Mouse (Mus musculus): ENCODE results near the gene Ankmy2. TPM values are rescaled to one million over a fixed set of nuclear protein-coding genes. Genes with fewer than 3 reads are reported as not detected.

Ankmy2 gene
- polyA plus RNA-seq (2012): 0.04 and 0.07 TPM in 2 replicates

DNA sequence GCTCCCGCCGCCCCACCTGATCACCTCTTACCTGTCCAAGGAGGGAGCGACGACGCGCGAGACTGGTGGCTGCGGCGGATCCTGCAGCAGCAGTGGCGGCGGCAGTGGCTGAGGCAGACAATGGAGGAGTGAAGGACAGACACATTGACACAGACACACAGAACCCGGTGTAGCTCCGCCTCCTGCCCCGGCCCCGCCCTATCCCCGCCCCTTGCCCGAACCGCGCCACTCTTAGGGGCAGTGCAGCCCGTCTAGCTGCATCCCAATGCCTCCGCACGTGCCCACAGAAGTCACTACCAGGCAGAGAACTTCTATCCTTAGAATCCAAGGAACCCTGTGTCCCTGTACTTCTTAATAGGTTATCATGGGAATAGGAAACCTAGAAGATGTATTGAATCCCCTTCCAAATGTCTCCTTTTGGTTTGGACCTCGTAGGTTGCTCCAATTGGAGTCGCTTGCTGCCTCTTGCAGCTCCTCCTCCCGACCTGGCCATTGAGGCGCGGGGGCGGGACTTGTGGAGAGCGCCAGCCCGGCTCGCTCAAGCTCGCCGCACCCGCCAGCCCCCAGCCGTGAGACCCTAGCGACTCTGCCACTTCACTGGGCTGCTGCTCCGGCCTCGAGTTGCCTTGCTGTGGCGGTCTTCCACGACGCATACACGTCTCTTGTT is at the start of gene Ankmy2:
Ankmy2 (plus strand) TSS at position 478 of the 667 bp plus-strand sequence.
- Histone ChIP-seq H3K36me3 (ENCODE audit: control insufficient read depth) (no peaks in the 10 kb centered on the region), H3K9me3 (ENCODE audit: control insufficient read depth, low read length) (no peaks in the 10 kb centered on the region), H3K27me3 (ENCODE audit: control insufficient read depth) (no peaks in the 10 kb centered on the region), H3K4me3 (replicated peaks) (peak within 1 kb of the TSS; percentile 90), H3K4me1 (ENCODE audit: control insufficient read depth) (peaks cover 42% of the 10 kb centered on the region)
- TF ChIP-seq TAL1 (IDR thresholded peaks at IDR 0.05; ENCODE audit: low read length) (no peak), GATA1 (IDR thresholded peaks at IDR 0.05; ENCODE audit: low read length) (no peak)

GRCm38 (mm10) chr12:36108442-36108841 is 48.5 kb upstream of the Ankmy2 start:
- Histone ChIP-seq H3K9me3 (ENCODE audit: control insufficient read depth, low read length) (no peaks in the 10 kb centered on the region; the same call in 1 of the 2 replicates), H3K36me3 (ENCODE audit: control insufficient read depth) (peaks cover 52% of the 10 kb centered on the region), H3K4me1 (ENCODE audit: control insufficient read depth) (no peaks in the 10 kb centered on the region), H3K4me3 (replicated peaks) (no peak overlapping the region), H3K27me3 (ENCODE audit: control insufficient read depth) (no peaks in the 10 kb centered on the region)
- no peak for TF ChIP-seq GATA1 (IDR thresholded peaks at IDR 0.05; ENCODE audit: low read length)
- no peak for TF ChIP-seq TAL1 (IDR thresholded peaks at IDR 0.05; ENCODE audit: low read length)

DNA sequence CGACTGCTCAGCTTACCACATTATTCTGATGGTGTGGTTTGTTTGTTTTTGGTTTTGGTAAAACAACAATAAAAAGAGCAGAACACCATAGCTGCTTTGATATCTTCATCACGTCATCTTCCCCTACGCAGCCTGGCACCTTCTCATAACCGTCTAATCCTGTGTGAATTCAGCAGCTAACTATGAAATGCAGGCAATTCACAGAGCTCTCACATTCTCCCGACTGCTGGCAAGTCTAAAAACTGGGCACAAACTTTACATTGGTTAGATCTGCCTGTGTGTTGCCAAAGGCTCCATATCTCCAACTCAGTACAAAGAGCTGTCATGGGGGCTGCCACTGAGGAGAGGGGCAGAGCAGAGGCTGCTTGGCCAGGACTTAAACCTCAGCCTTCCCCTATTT is 46.5 kb upstream of the Ankmy2 start:
- Histone ChIP-seq H3K27me3 (ENCODE audit: control insufficient read depth) (no peaks in the 10 kb centered on the region), H3K36me3 (ENCODE audit: control insufficient read depth) (peaks cover 43% of the 10 kb centered on the region), H3K4me1 (ENCODE audit: control insufficient read depth) (no peaks in the 10 kb centered on the region), H3K4me3 (replicated peaks) (no peak overlapping the region), H3K9me3 (ENCODE audit: control insufficient read depth, low read length) (no peaks in the 10 kb centered on the region; the same call in 1 of the 2 replicates)
- TF ChIP-seq GATA1 (IDR thresholded peaks at IDR 0.05; ENCODE audit: low read length): no peak

- Histone ChIP-seq H3K4me1 (ENCODE audit: control insufficient read depth) (no peaks in the 10 kb centered on the region), H3K27me3 (ENCODE audit: control insufficient read depth) (no peaks in the 10 kb centered on the region), H3K9me3 (ENCODE audit: control insufficient read depth, low read length) (no peaks in the 10 kb centered on the region; the same call in 1 of the 2 replicates), H3K36me3 (ENCODE audit: control insufficient read depth) (peaks cover 43% of the 10 kb centered on the region), H3K4me3 (replicated peaks) (no peak overlapping the region)
- no peak for TF ChIP-seq GATA1 (IDR thresholded peaks at IDR 0.05; ENCODE audit: low read length)
- no peak for TF ChIP-seq TAL1 (IDR thresholded peaks at IDR 0.05; ENCODE audit: low read length)
Measured at GRCm38 (mm10) chr12:36111110-36111509, 45.8 kb upstream of the Ankmy2 start.

DNA sequence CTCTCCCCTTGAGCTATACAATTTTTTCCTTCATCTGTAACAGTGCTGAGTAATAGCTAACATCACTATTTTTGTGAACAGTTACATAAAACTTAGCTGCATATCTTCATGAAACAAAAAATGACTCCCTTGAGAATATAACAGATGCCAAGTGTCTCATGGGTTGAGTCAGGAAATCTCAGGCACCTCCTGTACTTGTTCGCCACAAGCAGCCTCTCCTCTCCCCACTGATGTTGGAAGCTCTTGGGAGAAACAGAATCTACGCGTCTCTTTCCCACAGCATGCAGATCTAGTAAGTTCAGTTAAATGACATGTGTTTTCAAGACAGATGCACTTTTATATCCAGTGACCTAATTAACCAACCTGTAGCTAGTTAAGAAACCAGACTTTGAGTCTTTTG is 44.8 kb upstream of the Ankmy2 start:
- Histone ChIP-seq H3K4me1 (ENCODE audit: control insufficient read depth) (no peaks in the 10 kb centered on the region), H3K27me3 (ENCODE audit: control insufficient read depth) (no peaks in the 10 kb centered on the region), H3K4me3 (replicated peaks) (no peak overlapping the region), H3K36me3 (ENCODE audit: control insufficient read depth) (peaks cover 39% of the 10 kb centered on the region), H3K9me3 (ENCODE audit: control insufficient read depth, low read length) (no peaks in the 10 kb centered on the region)
- no peak for TF ChIP-seq GATA1 (IDR thresholded peaks at IDR 0.05; ENCODE audit: low read length)
- TF ChIP-seq TAL1 (IDR thresholded peaks at IDR 0.05; ENCODE audit: low read length): no peak

GRCm38 (mm10) chr12:36117161-36117560 is 39.8 kb upstream of the Ankmy2 start:
- no peak for TF ChIP-seq GATA1 (IDR thresholded peaks at IDR 0.05; ENCODE audit: low read length)
- Histone ChIP-seq H3K27me3 (ENCODE audit: control insufficient read depth) (no peaks in the 10 kb centered on the region), H3K4me1 (ENCODE audit: control insufficient read depth) (no peaks in the 10 kb centered on the region), H3K4me3 (replicated peaks) (no peak overlapping the region), H3K36me3 (ENCODE audit: control insufficient read depth) (peaks cover 19% of the 10 kb centered on the region), H3K9me3 (ENCODE audit: control insufficient read depth, low read length) (no peaks in the 10 kb centered on the region)

GRCm38 (mm10) chr12:36119244-36119643 is 37.7 kb upstream of the Ankmy2 start:
- peaks cover 21% of the 10 kb centered on the region for H3K36me3 ChIP-seq (ENCODE audit: control insufficient read depth)
- H3K4me1 ChIP-seq (ENCODE audit: control insufficient read depth): no peaks in the 10 kb centered on the region
- no peaks in the 10 kb centered on the region for H3K27me3 ChIP-seq (ENCODE audit: control insufficient read depth)
- H3K9me3 ChIP-seq (ENCODE audit: control insufficient read depth, low read length): no peaks in the 10 kb centered on the region
- no peak overlapping the region for H3K4me3 ChIP-seq (replicated peaks)
- no peak for TF ChIP-seq GATA1 (IDR thresholded peaks at IDR 0.05; ENCODE audit: low read length)
- TF ChIP-seq TAL1 (IDR thresholded peaks at IDR 0.05; ENCODE audit: low read length): no peak

DNA sequence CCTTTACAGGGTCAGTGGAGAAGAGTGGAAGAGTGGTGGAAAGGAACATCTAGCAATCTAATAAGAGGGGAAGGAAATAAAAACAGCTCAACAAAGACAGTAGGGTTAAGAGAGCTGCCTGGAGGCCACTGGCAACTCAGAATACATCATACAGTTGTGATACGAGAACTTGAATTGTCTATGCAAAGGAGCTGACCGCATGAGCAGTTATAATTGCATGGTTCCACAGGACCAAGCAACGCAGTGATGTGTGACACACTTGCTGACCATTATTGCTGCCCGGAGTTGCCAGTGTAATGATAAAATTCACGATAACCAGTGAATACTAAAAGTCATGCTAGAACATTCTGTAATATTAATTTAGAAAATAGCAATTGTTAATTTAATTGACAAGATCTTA is 30.9 kb upstream of the Ankmy2 start:
- no peak for TF ChIP-seq GATA1 (IDR thresholded peaks at IDR 0.05; ENCODE audit: low read length)
- no peak for TF ChIP-seq TAL1 (IDR thresholded peaks at IDR 0.05; ENCODE audit: low read length)
- no peak overlapping the region for H3K4me3 ChIP-seq (replicated peaks)
- H3K27me3 ChIP-seq (ENCODE audit: control insufficient read depth): no peaks in the 10 kb centered on the region
- peaks cover 15% of the 10 kb centered on the region for H3K36me3 ChIP-seq (ENCODE audit: control insufficient read depth)
- H3K9me3 ChIP-seq (ENCODE audit: control insufficient read depth, low read length): no peaks in the 10 kb centered on the region
- no peaks in the 10 kb centered on the region for H3K4me1 ChIP-seq (ENCODE audit: control insufficient read depth)

GRCm38 (mm10) chr12:36129826-36130225 is 27.1 kb upstream of the Ankmy2 start:
- TF ChIP-seq TAL1 (IDR thresholded peaks at IDR 0.05; ENCODE audit: low read length) (no peak), GATA1 (IDR thresholded peaks at IDR 0.05; ENCODE audit: low read length) (no peak)
- no peaks in the 10 kb centered on the region for H3K27me3 ChIP-seq (ENCODE audit: control insufficient read depth)
- no peaks in the 10 kb centered on the region for H3K9me3 ChIP-seq (ENCODE audit: control insufficient read depth, low read length)
- no peaks in the 10 kb centered on the region for H3K4me1 ChIP-seq (ENCODE audit: control insufficient read depth)
- H3K36me3 ChIP-seq (ENCODE audit: control insufficient read depth): peaks cover 11% of the 10 kb centered on the region
- H3K4me3 ChIP-seq (replicated peaks): no peak overlapping the region

DNA sequence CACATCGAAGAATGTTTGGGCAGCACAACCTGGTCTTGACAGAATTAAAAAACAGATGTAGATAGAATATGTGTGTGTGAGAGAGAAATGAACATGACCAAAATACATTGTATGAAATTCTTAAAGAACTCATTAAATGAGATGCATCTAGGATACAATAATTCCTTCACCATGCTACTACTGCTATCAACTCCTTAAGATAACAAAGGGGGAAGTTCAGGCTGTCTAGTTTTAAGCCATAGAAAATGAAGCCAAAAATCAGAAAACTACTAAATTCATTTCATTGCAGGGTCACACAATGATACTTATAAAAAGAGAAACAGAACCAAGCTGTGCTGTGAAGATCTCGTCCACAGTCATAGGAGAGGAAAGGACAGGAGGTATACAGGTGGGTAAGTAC is 24.7 kb upstream of the Ankmy2 start:
- Histone ChIP-seq H3K27me3 (ENCODE audit: control insufficient read depth) (no peaks in the 10 kb centered on the region), H3K9me3 (ENCODE audit: control insufficient read depth, low read length) (no peaks in the 10 kb centered on the region), H3K4me1 (ENCODE audit: control insufficient read depth) (no peaks in the 10 kb centered on the region), H3K36me3 (ENCODE audit: control insufficient read depth) (peaks cover 10% of the 10 kb centered on the region), H3K4me3 (replicated peaks) (no peak overlapping the region)
- TF ChIP-seq TAL1 (IDR thresholded peaks at IDR 0.05; ENCODE audit: low read length) (no peak), GATA1 (IDR thresholded peaks at IDR 0.05; ENCODE audit: low read length) (no peak)
